Mouse (Mus musculus): ENCODE measurements around the gene 5430419D17Rik.

5430419D17Rik gene

GRCm38 (mm10) chr7:131314493-131314892 lies 140.3 kb downstream of the 5430419D17Rik start:
- no peak for DNase-seq (ENCODE audit: inconsistent age in 2 of 2, low spot score in 1 of 2)

GRCm38 (mm10) chr7:131317587-131317986 lies 143.4 kb downstream of the 5430419D17Rik start:
- no peak for DNase-seq (ENCODE audit: inconsistent age in 2 of 2, low spot score in 1 of 2)

- DNase-seq (ENCODE audit: inconsistent age in 2 of 2, low spot score in 1 of 2): no peak
These were observed 144.1 kb downstream of the 5430419D17Rik start for GRCm38 (mm10) chr7:131318340-131318739.

GRCm38 (mm10) chr7:131322192-131322591 lies 148.0 kb downstream of the 5430419D17Rik start, which contains the start of gene Cuzd1:
Gene Cuzd1 (minus strand): TSS chr7:131322292.
- no peak for DNase-seq (ENCODE audit: inconsistent age in 2 of 2, low spot score in 1 of 2)

GRCm38 (mm10) chr7:131327054-131327453 lies 152.9 kb downstream of the 5430419D17Rik start:
- DNase-seq (ENCODE audit: inconsistent age in 2 of 2, low spot score in 1 of 2): no peak

- no peak for DNase-seq (ENCODE audit: inconsistent age in 2 of 2, low spot score in 1 of 2)
These were observed 155.2 kb downstream of the 5430419D17Rik start, which contains the start of gene Fam24b for GRCm38 (mm10) chr7:131329416-131329815. Gene Fam24b (minus strand): TSS chr7:131329516.

GRCm38 (mm10) chr7:131331688-131332087 lies 157.5 kb downstream of the 5430419D17Rik start:
- no peak for DNase-seq (ENCODE audit: inconsistent age in 2 of 2, low spot score in 1 of 2)

GRCm38 (mm10) chr7:131333564-131333963 lies 159.4 kb downstream of the 5430419D17Rik start, which contains the start of gene Fam24a:
Gene Fam24a (plus strand): TSS chr7:131333864.
- no peak for DNase-seq (ENCODE audit: inconsistent age in 2 of 2, low spot score in 1 of 2)

GRCm38 (mm10) chr7:131337502-131338068 lies 163.4 kb downstream of the 5430419D17Rik start:
- no peak for DNase-seq (ENCODE audit: inconsistent age in 2 of 2, low spot score in 1 of 2)

- no peak for DNase-seq (ENCODE audit: inconsistent age in 2 of 2, low spot score in 1 of 2)
These were observed 171.8 kb downstream of the 5430419D17Rik start for GRCm38 (mm10) chr7:131345856-131346541.

Data from adrenal gland, adult (tissue).